17 mouse cellular contexts compared by ENCODE assay signal in genomic region chr5:31983817-31984368, GRCm38 (mm10).
A peak's percentile ranks its signal among the peaks of the same experiment; 100 is the strongest.
DNase-seq lines count a peak whose midpoint lies in the region; ATAC-seq lines count a peak whose summit lies in the region.
"Had no signal": no experiment of that assay in that cellular context is flagged by ENCODE, and none has a peak within 500 bp of the region (broad histone marks: within the 10 kb centered on the region; RNA-seq: fewer than 3 reads in every experiment).

No protein-coding gene starts in this region.

- H3K4me2 ChIP-seq in heart, embryonic 16.5 days (ENCODE audit: low read depth, low read length): no peak overlapping the region
- H3K4me2 ChIP-seq: embryonic facial prominence, embryonic 12.5 days; forebrain, embryonic 12.5 days; lung, embryonic 14.5 days had no signal

- no peaks in the 10 kb centered on the region for H3K9me3 ChIP-seq in heart, embryonic 16.5 days (replicated peaks; ENCODE audit: control insufficient read depth, low read length)
- H3K9me3 ChIP-seq: embryonic facial prominence, embryonic 12.5 days; forebrain, embryonic 12.5 days had no signal

- DNase-seq in heart, adult 8-10 months (ENCODE audit: low spot score): no peak
- DNase-seq in 3T3-L1 (ENCODE audit: low read depth, low spot score) (peak; percentile 77), NIH3T3 (ENCODE audit: low read depth) (peak; percentile 77)
- no peak for DNase-seq in spleen, postnatal 36 days (ENCODE audit: low spot score in 2 of 2)
- DNase-seq in frontal cortex, postnatal 36 days (ENCODE audit: low spot score in 2 of 2): no peak
- DNase-seq: kidney, adult 2 months; liver; lung, embryonic 14.5 days; spleen, adult 18-20 months had no signal

- H3K9ac ChIP-seq in heart, embryonic 16.5 days (ENCODE audit: low read length): no peak overlapping the region
- H3K9ac ChIP-seq: embryonic facial prominence, embryonic 12.5 days; forebrain, embryonic 12.5 days; lung, embryonic 14.5 days had no signal

- ATAC-seq in heart, embryonic 16.5 days (replicated peaks; ENCODE audit: extremely low read depth, insufficient read depth, low FRiP score): no peak
- peak; percentile 37 for ATAC-seq in megakaryocyte, adult 5-6 weeks (ENCODE audit: poor library complexity, severe bottlenecking)
- no peak for ATAC-seq in activated CD4-positive, CD25-positive, alpha-beta regulatory T cell, adult 4 months
- ATAC-seq: hindbrain, postnatal 0 days; Patski had no signal

- no peak overlapping the region for H3K4me3 ChIP-seq in heart, embryonic 16.5 days (ENCODE audit: low read length)
- H3K4me3 ChIP-seq: embryonic facial prominence, embryonic 12.5 days; forebrain, embryonic 12.5 days; heart, adult 2 months had no signal

- H3K4me1 ChIP-seq in heart, embryonic 16.5 days (ENCODE audit: control insufficient read depth, insufficient read depth, low read length): peaks cover 6% of the 10 kb centered on the region
- H3K4me1 ChIP-seq: forebrain, embryonic 12.5 days had no signal

- no peaks in the 10 kb centered on the region for H3K27me3 ChIP-seq in heart, embryonic 16.5 days (ENCODE audit: control insufficient read depth, insufficient read depth, low read length)
- H3K27me3 ChIP-seq: embryonic facial prominence, embryonic 12.5 days; forebrain, embryonic 12.5 days; Patski had no signal

- H3K36me3 ChIP-seq in heart, embryonic 16.5 days (ENCODE audit: control insufficient read depth, insufficient read depth): no peaks in the 10 kb centered on the region
- H3K36me3 ChIP-seq: embryonic facial prominence, embryonic 12.5 days; forebrain, embryonic 12.5 days had no signal

- 0 out of 2 replicates have a peak overlapping the region, but pooled peaks have one; percentile 10 for H3K27ac ChIP-seq in heart, embryonic 16.5 days (ENCODE audit: low read length)
- H3K27ac ChIP-seq: embryonic facial prominence, embryonic 12.5 days; forebrain, embryonic 12.5 days; heart, adult 2 months; hindbrain, postnatal 0 days had no signal

- WGBS in heart, embryonic 16.5 days: 68% methylated on average over 2 of the region's 2 CpGs

Comparison
In these comparisons a context has a peak if more than half of its experiments do, and no peak if none do; other contexts are left out.
1. DNase-seq: peak in 3T3-L1 (single experiment) and NIH3T3 (single experiment); none in heart, adult 8-10 months (single experiment), spleen, postnatal 36 days (0 of 2) and frontal cortex, postnatal 36 days (0 of 2).